ENCODE assay signal across 14 mouse cellular contexts in genomic region chr11:51946144-51946543, GRCm38 (mm10). TPM values are rescaled to one million over a fixed set of nuclear protein-coding genes. Genes with fewer than 3 reads are reported as not detected.
A peak's percentile ranks its signal among the peaks of the same experiment; 100 is the strongest.
DNase-seq lines count a peak whose midpoint lies in the region; TF ChIP-seq lines count a peak whose summit lies in the region.
"Had no signal": no experiment of that assay in that cellular context is flagged by ENCODE, and none has a peak within 500 bp of the region (broad histone marks: within the 10 kb centered on the region; RNA-seq: fewer than 3 reads in every experiment).

No protein-coding gene starts in this region.

- TF ChIP-seq CTCF in layer of hippocampus, adult 2 months (conservative IDR thresholded peaks at IDR 0.05): no peak

- H3K4me3 ChIP-seq in layer of hippocampus, adult 2 months: no peak overlapping the region
- H3K4me3 ChIP-seq: midbrain, embryonic 15.5 days; neural tube, embryonic 12.5 days had no signal

- H3K27ac ChIP-seq in layer of hippocampus, adult 2 months: peak overlapping the region; percentile 72
- H3K27ac ChIP-seq: neural tube, embryonic 12.5 days; stomach, postnatal 0 days had no signal

- peak; percentile 83 for DNase-seq in heart, adult 11 months
- no peak for DNase-seq in heart, adult 9 months (ENCODE audit: low spot score in 2 of 2)
- DNase-seq in layer of hippocampus, adult 2 months (ENCODE audit: low spot score in 2 of 2): no peak
- DNase-seq in layer of hippocampus, postnatal 10 days (ENCODE audit: low spot score in 2 of 2): no peak
- peak; percentile 47 for DNase-seq in thymus, postnatal 4 days
- no peak for DNase-seq in thymus, postnatal 36 days
- DNase-seq in MN1 (ENCODE audit: low spot score): no peak
- DNase-seq: cerebellum, adult 11 months; liver, postnatal 0 days; lung, postnatal 4 days; spleen, adult 18-20 months had no signal

RNA-seq across cellular contexts. Expression of gene Cdkn2aipnl, which starts 21.3 kb away (rescaled TPM):
- 10 to 100 TPM; 34.2 to 37.6 TPM for total RNA-seq in layer of hippocampus, adult 2 months (2021)
- total RNA-seq in layer of hippocampus, postnatal 10 days (2021): 10 to 100 TPM; 37.4 to 37.8 TPM

RNA-seq across cellular contexts. Expression of gene Ube2b, which starts 54.4 kb away (rescaled TPM):
- total RNA-seq in layer of hippocampus, adult 2 months (2021): 100 to 1,000 TPM; 182 to 191 TPM
- 100 to 1,000 TPM; 153 to 159 TPM for total RNA-seq in layer of hippocampus, postnatal 10 days (2021)

RNA-seq across cellular contexts. Expression of gene Cdkl3, which starts 57.9 kb away (rescaled TPM):
- total RNA-seq in layer of hippocampus, adult 2 months (2021): 10 to 100 TPM; 13.6 to 13.7 TPM
- total RNA-seq in layer of hippocampus, postnatal 10 days (2021): 10 to 100 TPM; 18.8 to 23.4 TPM

Comparison
In these comparisons a context has a peak if more than half of its experiments do, and no peak if none do; other contexts are left out.
1. DNase-seq: peak in heart, adult 11 months (single experiment) and thymus, postnatal 4 days (single experiment); none in heart, adult 9 months (0 of 2), layer of hippocampus, adult 2 months (0 of 2), layer of hippocampus, postnatal 10 days (0 of 2), thymus, postnatal 36 days (0 of 2) and MN1 (single experiment).